Mouse (Mus musculus): Measurements from ENCODE around the gene Pycard. TPM values are rescaled to one million over a fixed set of nuclear protein-coding genes. Genes with fewer than 3 reads are reported as not detected.
"Not testable (repeated sequence)": the region's sequence is repeated elsewhere in the genome, so short reads cannot be mapped to it uniquely, and the experiment has no call there.

Gene Pycard
- total RNA-seq (2022): 10 to 100 TPM in 2 of 4 experiments, 1 to 10 TPM in 2; 2.6 to 14.8 (median 7.2) TPM

DNA sequence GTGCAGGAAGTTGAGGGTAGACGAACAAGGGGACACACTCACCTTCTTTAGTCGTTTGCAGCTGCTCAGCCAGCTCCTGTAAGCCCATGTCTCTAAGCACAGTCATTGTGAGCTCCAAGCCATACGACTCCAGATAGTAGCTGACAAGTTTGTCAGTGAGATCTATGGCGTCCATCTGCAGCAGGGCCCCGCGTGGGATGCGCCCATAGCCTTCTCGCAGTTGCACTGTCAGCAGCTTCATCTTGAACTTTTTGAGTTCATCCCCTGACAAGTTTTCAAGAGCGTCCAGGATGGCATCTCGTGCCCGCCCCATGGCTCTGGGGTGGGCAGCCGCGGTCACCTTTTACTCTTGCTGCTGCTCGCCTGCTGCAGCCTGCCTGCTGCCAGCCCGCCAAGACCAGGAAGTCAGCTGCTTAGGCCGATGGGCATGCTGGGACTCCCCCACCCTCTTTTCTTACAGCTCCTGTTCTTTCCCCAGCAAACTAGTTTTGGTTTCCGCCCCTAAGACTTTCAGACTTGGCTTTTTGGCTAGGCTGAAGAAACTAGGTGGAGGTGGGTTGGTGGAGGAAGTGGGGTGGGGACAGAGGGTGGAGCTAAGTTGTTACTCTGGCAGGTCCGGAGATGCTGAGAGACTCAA, at the start of gene Pycard:
Gene Pycard (minus strand): TSS at position 527 of the 637 bp plus-strand sequence.
- DNase-seq (ENCODE audit: low spot score in 2 of 2): no peak

DNA sequence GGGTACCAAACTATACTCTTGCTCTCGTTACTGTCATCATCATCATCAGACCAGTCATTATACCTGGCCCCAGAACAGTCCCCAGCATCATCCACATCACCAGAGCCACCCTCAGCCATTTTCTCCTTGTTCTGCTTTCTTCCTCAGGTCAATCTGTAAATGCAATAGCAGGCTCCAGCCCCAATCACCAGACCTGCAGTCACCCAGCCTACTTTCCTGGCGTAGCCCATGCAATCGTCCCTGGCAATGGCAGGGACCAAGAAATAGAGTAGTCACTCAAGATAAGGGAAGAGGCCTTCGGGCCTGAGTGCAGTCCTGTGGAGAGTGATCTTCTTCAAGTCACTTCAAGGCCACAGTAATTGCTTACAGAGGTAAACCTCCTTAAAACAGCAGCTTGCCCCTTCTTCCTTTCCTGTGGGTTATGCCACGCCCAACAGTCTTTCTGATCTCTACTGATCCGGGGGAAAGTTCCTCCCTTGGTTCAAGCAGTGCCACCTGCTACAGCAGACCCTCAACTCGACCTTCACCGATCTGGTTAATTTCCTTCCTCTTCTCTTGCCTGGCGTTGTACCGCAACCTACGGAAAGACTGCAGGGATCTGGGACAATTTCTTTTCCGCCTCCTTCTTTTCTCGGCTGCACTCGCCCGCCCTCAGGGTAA, 48.6 kb upstream of the Pycard start:
- not testable (repeated sequence) for DNase-seq (ENCODE audit: low spot score in 2 of 2)

DNA sequence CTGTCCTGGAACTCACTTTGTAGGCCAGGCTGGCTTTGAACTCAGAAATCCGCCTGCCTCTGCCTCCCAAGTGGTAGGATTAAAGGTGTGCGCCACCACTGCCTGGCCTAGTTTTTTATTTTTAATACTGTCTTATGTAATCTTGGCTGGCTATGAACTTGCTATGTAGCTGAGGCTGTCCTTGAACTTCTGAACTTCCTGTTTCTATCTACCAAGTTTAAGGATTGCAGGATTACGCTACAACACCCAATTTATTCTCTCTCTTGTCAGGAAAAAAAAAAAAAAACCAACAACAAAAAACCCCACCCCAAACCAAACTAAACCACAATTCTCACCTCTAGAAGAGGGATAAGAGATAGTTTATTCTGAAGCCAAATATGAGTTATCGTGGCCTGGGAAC, 39.9 kb upstream of the Pycard start:
- DNase-seq (ENCODE audit: low spot score in 2 of 2): no peak

DNA sequence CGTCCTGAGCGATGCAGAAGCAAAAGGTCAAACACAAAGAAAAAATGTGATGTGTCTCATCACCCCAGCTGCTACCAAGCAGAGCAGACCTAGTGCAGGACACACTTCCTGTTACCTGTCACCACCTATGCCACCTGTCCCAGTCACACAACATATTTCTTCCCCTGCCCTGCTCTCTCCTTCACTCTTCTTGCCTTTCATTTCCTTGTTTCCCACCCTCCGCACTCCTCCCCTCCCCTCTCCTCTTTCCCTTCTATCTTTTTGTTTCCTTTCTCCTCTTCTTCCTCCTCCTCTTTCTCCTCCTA, 39.3 kb upstream of the Pycard start:
- no peak for DNase-seq (ENCODE audit: low spot score in 2 of 2)

DNA sequence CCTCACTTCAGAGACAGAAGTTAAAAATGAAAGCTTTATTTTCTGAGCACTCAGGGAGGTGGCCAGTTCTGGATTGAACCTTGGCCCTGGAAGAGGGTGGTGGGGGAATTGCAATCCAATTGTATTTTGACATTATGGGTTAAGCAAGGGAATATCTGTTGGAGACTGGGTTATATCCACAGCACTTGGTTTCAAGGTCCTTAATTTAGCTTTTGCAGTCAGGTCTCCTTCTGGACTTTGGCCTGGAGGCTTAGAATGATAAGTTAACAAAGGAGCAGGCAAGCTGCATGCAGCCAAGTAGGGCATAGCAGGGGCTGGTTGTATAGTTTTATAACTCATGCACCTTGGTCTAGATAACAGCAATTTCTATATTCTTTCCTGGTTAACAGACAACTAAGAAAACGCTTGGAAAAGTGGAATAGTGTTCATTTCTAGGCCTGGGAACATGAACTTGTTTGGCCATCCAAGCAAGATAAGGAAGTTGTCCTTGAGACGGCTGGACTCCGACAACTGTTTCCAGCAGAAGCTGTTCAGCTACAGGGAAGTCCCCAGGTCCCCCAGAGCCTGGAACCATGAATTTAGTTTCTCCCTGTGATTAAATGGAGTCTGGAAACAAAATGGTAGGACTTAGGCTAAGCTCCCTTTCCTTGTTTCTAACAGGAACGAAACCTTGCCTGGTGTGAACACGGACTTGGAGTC, 38.8 kb upstream of the Pycard start:
- DNase-seq (ENCODE audit: low spot score in 2 of 2): no peak

DNA sequence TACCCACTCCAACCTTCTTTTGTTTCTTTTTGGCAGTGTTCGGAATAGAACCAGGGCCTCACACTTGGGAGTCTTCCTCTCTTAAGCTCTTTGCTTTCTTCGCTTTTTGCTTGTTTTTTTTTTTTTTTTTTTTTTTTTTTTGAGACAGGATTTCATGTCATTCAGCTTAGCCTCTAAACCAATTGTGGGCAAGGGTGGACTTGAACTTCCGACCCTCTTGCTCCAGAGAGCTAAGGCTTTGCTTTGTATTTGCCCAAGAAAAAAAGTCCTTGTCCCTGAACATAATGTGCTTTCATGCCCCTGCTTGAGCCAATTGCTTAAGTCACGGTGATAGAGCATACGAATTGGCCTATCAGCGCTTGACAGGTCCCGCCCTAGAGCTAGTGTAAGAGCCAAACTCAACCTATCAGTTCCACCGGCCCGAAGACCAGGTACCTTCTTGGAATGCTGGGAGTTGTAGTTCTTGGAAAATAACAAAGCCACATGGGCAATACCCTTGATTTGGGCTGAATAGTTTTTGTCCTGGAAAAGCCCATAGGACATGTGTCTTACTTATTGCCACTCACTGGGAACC, 37.8 kb upstream of the Pycard start:
- DNase-seq (ENCODE audit: low spot score in 2 of 2): no peak

DNA sequence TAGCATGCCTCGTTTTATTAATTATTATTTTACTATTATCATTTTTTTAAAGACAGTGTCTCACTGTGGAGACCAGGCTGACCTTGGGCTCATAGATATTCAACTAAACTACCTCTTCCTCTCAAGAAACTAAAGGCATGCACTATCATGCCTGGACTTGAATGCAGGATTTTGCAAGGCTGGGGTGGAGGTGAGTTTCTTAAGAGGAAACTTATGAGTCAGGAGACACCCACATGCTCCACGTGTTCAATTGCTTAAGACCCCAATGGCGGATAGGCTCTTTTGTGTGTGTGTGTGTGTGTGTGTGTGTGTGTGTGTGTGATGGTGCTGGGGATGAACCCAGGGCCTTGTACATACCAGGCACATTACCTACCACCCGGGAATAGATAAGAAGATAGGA, 31.7 kb upstream of the Pycard start:
- no peak for DNase-seq (ENCODE audit: low spot score in 2 of 2)

DNA sequence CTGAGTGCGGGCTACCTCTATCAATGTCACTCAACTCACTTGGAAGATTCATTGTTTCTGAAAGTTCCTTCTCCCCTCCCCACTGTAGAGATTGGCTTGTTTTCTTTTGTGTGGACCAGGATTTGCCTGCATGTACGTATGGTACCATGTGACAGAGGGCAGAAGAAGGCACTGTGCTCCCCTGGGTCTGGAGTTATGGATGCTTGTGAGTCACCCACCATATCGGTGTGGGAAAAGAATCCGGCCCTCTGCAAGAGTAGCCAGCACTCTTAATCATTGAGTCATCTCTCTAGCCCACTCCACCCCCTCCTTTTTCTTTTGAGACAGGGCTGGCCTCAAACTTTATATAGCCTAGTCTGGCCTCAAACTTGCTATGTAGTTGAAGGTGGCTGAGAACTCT, 31.3 kb upstream of the Pycard start:
- no peak for DNase-seq (ENCODE audit: low spot score in 2 of 2)

DNA sequence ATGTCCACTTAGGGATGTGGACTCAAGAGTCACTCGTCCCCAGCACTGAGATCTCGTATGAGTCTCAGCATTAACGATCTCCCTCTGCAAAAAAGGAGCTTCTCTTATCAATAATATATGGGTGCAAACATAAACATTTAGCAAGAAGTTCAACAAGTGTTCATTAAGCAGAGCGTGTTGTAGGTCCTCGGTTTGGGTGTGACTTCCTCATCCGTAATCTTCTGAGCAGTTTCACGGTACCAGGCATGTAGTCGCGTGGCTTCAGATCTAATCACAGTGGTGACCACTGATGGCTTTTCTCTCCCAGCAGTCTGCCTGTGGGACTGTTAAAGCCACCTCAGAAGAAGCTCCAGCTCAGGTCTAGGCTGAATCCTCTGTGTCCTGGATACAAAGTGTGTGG, 30.7 kb upstream of the Pycard start:
- no peak for DNase-seq (ENCODE audit: low spot score in 2 of 2)

DNA sequence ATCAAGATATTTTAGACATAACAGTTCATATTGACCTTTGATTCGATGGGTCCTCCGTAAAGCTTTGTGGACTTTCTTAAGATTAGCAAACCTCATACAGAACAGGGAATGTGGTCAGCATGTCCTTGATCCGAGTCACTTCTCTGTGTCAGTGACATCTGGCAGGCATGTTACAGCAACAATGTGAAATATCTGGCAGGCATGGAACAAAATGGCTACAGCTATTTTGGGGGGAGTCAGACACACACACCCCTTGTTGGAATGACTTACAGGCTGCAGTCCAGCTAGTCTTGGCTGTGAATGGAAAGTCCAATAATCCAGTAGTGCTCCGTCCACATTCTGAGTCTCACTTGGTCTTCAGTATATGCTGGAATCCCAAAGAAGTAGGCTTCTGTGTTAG, 29.9 kb upstream of the Pycard start:
- DNase-seq (ENCODE audit: low spot score in 2 of 2): no peak

DNA sequence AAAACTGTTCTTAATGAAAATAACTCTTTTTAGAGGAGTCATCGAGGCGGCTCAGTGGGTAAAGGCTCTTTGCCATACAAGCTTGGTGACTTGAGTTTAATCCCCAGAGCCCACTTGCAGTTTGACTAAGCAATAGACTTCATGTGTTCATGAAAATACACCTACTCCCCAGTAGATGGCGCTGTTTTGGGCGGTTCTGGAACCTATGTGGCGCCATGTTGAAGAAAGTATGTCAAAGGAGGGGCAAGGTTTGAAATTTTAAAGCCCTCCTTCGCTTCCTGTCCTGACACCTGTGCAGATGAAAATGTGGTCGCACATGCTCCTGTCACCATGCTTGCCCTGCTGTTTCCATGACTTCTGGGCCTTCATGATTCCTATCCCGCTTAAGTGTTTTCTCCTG, 29.3 kb upstream of the Pycard start:
- DNase-seq (ENCODE audit: low spot score in 2 of 2): no peak

DNA sequence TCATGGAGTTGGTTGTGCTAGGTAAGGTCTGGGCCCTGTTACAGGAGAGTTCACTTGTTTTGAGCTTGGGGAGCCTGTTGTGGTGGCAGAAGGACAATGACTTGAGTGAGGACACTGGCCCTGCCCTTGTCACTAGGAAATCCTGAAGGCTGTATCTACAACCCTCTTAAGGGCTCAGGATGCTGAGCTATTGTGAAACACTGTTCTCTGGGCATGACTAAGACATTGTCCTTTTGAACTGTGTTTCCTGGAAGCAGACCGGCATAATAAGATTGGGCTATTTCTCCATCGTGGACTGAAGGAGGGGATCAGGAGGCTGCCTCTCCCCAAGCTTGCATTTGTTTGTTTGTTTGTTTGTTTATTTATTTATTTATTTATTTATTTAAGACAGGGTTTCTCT, 25.5 kb upstream of the Pycard start:
- no peak for DNase-seq (ENCODE audit: low spot score in 2 of 2)

DNA sequence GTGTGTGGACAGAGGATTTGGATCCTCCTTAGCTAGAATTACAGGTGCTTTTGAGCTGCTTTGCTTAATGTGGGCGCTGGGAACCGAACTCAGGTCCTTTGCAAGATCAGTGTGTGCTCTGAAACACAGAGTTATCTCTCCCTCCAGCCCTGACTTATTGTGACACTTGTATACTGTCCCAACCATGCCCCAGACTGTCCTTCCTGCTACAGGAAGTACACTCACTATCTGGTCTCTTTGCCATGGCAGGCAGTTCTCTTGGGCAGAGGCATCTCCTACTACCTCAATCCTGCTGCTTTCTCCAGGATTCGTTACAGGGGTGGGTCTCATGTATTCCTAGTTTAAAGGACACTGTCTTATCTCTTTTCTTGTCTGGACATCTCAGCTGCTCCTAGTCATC, 24.6 kb upstream of the Pycard start:
- no peak for DNase-seq (ENCODE audit: low spot score in 2 of 2)

DNA sequence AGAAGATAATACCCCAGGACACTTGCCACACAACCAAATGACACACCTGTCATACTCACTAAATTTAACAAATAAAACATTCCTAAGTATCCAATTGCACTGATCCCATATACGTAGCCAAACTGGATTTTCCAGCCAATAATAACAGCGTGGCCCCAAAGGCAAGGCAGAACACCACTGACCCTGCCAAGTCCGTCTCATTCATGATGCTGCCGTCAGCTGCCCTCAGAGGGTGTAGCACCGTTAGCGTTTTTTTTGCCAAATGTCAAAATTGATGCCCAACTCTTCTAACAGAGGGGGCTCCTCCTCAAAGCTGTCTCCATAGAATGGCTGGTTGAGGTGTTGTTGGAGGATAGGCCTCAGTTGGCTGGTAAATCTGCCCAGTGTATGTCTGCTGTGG, 23.0 kb upstream of the Pycard start:
- no peak for DNase-seq (ENCODE audit: low spot score in 2 of 2)

DNA sequence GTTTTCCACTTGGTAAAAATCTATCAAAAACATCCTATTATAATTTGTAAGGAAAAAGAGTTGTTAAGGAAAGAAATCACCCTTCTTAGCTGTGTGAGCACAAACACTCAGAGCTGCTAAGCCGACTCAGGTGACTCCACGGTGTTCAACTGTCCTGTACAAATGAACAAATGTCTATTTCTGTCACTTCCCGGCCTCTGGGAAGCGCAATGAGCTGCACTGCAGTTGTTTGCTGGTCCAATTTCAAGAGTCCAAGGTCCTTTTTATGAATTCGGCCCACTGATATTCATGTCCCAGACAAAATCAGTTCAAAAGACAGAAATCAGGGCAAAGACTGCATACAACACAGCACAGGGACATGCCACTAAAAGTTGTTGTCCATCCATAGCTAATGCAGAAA, 22.5 kb upstream of the Pycard start:
- not testable (repeated sequence) for DNase-seq (ENCODE audit: low spot score in 2 of 2)

DNA sequence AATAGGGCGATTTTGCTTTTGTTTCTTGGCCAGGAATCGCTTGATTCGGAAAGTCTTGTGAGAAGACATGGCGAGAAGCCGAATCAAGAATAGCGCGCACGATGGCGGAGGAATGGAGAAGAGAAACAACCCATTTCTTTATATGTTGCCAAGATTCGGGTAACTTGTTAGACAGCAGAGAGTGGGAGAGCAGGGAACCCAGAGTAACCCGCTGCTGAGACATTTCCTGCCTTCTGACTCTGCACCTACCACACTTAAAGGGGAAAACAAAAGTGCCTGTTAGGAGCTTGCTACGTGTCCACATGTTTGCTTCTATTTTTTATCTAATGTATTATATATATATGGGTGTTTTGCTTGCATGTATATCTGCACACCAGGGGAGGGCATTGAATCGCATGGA, 19.4 kb upstream of the Pycard start:
- DNase-seq (ENCODE audit: low spot score in 2 of 2): no peak

DNA sequence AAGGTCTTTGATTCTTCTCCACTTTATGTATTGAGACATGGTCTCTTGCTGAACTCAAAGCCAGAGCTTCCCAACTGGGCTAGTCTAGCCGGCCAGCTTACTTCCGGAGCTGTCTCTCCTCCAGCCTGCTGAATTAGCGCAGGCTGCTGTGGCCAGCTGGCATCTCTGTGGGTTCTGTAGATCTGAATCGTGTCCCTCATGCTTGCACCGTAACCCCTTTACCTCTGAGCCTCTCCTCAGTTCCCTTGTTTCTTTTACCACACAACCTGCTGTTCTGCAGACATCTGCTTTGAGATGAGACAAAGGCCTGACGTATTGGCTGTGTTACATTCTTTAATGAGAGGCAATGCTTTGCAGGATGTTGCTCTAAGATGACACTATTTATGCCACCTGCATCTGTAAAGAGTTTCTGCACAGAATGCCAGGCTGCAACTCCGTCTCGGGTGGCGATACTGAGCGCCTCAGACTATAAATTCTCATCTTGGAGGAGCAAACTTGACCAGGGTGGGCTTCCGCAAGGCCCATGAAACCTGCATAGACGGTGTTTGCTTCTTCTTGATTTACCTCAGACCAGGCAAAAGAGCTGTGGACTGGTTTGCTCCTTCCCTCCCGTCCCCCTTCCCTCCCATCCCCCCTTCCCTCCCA, 18.6 kb upstream of the Pycard start:
- no peak for DNase-seq (ENCODE audit: low spot score in 2 of 2)

DNA sequence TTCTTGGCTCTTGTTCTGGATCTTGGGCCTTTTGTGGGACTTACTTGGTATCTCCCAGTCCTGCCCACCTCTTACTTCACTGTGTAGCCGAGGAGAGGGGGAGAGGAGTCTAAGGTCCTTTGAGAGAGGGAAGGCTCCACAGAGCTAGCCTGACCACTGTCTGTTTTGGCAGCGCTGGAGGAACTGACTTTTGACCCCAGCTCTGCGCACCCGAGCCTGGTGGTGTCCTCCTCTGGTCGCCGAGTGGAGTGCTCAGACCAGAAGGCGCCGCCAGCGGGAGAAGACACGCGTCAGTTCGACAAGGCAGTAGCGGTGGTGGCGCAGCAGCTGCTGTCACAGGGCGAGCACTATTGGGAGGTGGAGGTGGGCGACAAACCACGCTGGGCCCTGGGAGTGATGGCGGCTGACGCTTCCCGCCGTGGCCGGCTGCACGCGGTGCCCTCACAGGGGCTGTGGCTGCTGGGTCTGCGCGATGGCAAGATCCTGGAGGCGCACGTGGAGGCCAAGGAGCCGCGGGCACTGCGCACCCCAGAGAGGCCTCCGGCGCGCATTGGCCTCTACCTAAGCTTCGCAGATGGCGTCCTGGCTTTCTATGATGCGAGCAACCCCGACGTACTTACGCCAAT, 16.2 kb upstream of the Pycard start:
- DNase-seq (ENCODE audit: low spot score in 2 of 2): no peak

DNA sequence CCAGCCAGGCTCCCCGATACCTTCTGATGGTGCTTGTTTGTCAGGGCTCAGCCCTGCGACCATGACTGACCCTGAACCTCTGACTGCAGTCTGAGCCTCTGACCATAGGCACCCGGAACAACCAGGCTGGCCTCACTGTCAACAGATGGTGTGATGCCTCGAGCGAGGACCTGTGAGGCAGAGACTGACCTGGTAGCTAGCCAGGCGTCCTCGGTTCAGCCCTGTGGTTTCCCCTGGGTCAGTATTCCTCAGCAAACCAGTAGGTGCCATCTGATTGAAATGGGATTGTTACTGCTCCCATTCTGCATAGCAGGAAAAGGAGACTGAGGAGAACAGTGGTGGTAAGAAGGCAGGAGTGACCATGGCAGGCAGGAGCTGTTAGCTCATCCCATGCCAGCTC, 12.5 kb upstream of the Pycard start:
- DNase-seq (ENCODE audit: low spot score in 2 of 2): no peak

DNA sequence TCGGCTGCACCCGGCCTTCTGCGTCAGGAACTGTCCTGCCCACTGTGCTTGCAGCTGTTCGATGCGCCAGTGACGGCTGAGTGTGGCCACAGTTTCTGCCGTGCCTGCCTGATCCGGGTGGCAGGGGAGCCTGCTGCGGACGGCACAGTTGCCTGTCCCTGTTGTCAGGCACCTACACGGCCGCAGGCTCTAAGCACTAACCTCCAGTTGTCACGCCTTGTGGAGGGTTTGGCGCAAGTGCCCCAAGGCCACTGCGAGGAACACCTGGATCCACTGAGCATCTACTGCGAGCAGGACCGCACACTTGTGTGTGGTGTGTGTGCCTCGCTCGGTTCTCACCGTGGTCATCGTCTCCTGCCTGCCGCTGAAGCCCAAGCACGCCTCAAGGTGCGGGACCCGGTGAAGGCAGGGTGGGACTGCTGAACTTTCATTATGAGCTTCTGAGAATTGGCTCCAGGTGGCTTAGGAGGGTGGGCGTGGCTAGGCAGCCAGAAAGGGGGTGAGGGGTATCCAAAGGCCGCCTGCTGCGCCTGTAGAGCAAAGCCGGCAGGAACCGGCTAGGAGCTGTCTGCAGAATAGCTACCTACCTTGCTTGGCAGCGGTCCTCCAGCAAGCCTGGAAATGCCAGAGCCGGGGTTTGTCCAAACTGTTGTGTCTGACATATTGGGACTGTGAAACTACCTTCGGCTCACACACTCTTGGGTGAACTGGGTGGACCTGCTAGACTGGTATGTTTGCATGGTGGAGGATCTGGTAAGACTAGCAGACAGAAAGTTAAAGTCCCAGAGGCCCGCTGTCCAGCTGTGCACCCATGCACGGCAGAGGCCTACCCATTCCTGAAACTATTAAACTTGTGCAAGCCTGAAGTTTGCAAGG, 11.1 kb upstream of the Pycard start:
- no peak for DNase-seq (ENCODE audit: low spot score in 2 of 2)

DNA sequence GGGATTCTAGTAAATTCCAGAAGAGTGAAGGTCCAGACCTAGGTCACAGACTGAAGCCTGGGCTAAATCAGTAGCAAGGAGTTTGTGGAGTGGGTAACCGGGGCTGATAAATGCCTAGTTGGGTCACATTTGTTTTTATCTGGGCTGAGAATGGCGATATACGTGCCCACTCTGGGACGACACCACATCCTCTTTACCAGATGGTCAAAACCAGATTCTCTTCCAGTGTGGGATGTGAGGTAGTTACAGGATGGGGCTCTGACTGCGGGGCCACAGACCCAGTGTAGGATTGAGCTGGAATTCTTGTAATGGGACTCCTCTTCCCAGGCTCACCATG, 10.5 kb upstream of the Pycard start:
- no peak for DNase-seq (ENCODE audit: low spot score in 2 of 2)
